Mouse (Mus musculus) inflammation-experienced regulatory T-cells, adult 6 months (primary cell): ENCODE results near the gene Rc3h1. TPM values are rescaled to one million over a fixed set of nuclear protein-coding genes. Genes with fewer than 3 reads are reported as not detected.
"Not testable (repeated sequence)": the region's sequence is repeated elsewhere in the genome, so short reads cannot be mapped to it uniquely, and the experiment has no call there.

Experiments used
- ATAC-seq: one replicate; pipeline ENCODE4 v1.8.0; 2017
- polyA plus RNA-seq, 3 experiments: library from polyadenylated mRNA; unstranded; fragments of 100-300 nt; shearing (Covaris generic); gene quantifications; one replicate each; pipeline ENCODE4 v1.2.1; 2017

Rc3h1 gene
- polyA plus RNA-seq, 3 experiments from 2014 or later: 11.8 to 13.2 (median 12.3) TPM

DNA sequence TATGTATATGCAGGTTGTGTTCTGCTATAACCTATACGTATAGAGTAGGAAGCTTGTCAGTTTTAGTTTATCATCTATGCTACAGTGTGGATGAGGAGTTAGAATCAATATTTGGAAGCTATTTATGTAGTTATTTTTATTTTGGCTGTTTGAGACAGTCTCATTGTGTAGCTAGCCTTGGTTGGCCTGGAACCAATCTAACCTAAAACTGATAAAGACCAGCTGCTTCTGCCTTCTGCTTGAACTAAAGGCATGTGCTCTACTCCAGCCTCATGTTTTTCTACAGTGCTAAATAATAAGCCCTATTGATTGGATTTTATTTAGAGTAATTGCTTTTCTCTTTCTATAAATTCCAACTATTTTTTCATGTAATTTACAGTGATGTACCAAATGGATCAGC lies 61.0 kb downstream of the Rc3h1 start:
- no peak for ATAC-seq

DNA sequence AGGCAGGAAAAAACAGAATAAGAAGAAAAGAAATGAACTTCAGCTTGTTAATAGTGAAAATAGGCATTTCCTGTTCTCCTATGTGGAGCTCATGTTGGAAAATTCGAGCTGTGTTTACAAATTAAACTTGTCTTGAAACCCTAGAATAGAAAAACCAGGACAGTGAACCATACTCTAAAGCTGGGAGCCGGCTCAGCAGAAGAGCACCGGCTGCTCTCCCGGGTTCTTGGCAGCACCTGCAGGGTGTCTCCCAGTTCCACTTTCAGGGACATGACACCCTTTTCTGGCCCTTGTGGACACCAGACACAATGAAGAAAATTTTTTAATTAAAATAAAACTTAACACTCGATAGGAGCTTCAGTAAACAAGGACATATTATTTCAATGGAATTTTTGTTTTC lies 62.4 kb downstream of the Rc3h1 start:
- ATAC-seq: no peak

DNA sequence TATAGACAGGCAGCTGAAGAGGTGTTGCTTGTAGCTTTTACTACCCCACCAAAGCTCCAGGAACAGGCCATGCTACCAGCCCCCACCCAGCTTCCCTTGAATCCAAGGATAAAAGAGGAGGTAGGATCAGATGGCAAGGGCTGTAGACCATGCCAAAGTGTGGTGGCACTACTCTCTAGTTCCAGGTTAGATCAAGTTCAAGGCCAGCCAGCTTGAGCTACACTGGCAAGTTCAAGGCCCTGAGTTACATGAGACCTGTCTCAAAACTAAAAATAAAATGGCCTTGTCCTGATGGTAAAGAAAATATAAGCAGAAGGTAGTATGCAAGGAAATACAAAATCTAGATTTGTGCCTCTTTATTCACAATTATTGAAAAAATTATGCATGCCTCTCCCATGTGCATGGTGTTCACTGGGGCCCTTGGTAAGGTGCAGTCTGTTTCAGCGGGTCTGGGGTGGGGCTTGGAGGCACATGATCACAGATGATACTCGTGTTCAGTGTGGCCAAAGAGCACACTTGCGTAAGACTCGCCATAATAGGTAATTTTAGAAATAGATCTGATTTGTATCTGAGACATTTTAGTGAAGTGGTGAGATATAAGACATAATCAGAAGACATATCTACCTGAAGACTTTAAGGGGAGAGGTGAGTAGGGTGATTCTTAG lies 72.0 kb downstream of the Rc3h1 start, which contains the start of gene Serpinc1:
Gene Serpinc1 (plus strand): TSS at position 515 of the 665 bp plus-strand sequence.
- no peak for ATAC-seq

DNA sequence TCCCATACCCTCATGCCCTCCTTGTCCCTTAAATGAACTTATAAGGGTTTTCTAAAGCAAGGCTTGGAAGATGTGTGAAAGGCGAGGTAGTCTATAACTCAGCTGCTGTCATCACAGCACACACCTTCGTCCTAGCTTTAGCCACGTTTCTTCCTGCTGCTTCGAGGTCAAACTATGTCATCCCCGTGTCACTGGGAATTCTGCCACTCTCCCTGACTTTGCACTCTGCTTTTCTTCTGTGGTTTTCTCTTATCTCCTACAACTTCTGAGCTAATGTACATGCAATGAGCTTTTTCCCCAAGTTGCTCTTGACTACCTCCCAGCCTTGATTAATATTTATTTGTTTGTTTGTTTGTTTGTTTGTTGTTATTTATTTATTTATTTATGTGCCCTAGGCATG lies 73.8 kb downstream of the Rc3h1 start:
- no peak for ATAC-seq

DNA sequence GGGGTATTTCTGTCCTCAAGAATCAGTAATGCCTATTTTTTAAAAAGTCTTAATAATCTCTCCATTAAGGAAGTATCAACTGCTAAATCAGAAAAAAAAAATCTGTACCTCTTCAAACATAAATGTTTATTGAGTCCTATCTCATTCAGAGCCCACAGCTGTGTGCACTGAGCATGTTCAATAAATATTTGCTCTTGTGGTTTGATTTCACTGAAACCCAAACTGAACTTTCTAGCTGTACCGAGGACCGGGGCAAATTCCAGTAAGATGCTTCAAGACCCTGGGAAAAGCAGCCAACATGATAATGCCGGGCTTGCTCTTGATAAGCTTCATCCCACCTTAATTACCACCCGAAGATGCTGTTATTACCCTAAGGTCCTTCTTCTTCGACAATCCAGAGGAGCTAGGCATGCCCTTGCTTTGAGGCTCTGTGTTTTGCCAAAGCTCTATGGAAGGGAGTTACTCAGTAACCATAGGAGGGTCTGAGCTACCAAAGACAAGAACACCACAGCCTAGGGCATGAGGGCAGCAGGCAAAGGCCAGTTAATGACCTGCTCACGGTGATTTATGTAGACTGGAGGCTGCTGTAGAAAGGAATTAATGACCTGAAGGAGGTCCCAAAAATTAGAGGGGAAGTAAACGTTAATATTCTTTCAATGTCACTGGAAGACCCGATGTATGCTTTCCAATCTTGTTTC lies 74.5 kb downstream of the Rc3h1 start:
- no peak for ATAC-seq

DNA sequence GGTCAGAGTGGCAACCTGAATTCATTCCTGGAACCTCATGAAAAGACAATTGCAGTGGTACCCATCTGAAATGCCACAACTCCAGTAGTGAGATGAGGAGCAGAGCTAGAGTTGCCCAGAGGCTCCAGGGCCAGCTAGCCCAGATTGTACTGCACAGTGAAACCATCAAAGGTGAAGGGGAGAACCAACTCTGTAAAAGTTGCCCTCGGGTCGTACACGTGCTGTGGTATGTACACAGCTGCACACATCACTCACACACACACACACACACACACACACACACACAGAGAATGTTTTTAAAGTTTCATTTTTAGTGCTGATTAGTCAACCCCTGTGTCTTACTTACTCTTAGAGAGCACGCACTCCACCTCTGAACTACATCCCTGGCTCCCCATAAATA lies 75.1 kb downstream of the Rc3h1 start:
- ATAC-seq: no peak

DNA sequence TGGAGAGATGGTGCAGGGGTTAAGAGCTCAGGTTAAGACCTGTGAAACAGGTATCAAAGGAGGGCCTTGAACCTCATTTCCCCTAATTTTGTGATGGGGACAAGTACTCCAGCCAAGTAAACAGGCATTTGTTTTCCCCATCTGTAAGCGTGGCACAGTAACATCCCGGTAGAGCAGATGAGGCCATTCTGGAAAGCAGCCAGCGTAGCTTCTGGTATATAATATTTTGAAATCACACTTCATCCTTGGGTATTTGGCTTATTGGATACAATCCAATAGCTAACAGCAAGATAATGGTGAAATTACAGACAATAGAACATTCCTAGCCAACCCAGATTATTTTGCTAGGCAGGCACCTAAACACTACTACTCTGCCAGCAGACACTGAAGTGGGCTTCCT lies 76.7 kb downstream of the Rc3h1 start:
- ATAC-seq: no peak

DNA sequence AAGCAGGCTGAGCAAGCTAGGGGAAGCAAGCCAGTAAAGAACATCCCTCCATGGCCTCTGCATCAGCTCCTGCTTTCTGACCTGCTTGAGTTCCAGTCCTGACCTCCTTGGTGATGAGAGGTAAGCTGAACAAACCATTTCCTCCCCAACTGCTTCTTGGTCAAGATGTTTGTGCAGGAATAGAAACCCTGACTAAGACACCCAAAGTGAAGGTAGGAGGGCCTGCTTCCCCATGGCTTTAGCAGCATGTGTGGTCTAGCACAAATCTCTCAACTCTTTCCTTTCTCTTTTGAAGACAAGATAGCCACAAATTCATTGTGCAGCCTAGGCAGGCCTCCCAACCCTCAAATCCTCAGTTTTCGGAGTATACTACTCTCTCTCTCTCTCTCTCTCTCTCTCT lies 78.5 kb downstream of the Rc3h1 start:
- not testable (repeated sequence) for ATAC-seq

DNA sequence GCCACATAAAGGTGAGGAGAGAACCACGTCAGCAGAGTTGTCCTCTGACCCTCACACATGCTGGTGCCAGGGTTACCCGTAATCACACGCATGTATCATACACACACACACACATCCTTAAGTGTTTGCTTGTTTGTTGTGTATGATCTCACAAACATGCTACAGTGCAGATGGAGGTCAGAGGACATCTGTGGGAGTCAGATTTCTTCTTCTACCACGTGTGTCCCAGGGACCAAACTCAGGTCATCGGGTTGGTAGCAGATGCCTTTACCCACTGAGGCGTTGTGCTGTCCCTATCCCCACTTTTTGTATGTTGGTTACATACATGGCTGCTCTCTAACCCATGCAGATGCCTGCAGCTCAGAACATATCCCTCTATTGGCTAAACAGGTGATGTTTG lies 79.3 kb downstream of the Rc3h1 start:
- ATAC-seq: no peak

DNA sequence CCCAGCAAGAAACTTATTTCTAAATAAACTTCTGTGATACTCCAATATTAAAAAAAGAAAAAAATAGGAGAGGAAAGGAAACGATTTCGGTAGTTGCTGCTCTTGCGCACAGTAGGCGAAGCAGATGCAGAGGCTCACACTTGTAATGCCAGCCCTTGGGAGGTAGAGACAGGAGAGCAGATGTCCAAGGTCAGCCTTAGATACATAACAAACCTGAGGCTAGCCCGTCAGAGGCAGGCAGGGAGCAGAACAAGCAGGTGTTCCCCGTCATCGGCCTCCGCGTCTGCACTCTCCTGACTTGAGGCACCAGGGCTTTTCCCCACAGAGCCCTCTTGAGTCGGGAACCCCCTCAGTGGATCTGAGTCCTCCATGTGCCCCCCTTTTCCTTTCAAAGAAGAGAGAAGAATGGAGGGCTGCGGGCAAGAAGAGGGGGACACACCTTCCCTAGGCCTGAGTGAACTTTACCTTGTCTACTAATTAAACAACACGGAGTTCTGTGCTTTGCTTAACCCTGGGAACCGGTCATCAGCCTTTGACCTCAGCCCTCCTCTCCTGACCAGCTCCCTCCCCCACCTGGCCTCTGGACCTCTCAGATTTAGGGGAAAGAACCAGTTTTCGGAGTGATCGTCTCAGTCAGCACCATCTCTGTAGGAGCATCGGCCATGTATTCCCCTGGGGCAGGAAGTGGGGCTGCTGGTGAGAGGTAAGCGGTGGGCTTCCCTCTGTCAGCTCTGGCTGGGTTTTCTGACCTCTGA lies 80.8 kb downstream of the Rc3h1 start:
- ATAC-seq: no peak

DNA sequence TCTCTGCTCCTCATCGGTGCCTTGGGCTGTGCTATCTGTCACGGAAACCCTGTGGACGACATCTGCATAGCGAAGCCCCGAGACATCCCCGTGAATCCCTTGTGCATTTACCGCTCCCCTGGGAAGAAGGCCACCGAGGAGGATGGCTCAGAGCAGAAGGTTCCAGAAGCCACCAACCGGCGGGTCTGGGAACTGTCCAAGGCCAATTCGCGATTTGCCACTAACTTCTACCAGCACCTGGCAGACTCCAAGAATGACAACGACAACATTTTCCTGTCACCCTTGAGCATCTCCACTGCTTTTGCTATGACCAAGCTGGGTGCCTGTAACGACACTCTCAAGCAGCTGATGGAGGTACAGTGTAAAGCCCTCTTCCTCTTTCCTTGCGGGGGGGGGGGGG lies 83.2 kb downstream of the Rc3h1 start:
- no peak for ATAC-seq

DNA sequence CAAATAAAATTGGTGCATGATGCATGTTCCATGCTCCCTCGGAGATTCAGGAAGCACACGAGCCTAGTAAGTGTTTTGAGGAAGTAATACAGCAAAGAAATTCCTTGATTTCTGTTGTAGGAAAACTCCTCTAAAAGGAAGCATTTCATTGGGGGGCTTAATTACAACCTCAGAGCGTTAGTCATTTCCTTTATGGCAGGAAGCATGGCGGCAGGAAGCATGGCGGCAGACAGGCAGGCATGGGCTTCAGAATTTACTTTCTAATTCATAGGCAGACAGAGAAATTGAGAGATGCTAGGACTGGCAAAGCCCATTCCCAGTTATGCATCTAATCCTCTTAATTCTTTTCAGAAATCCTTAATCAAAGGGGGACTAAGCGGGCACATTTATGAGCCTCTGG lies 87.6 kb downstream of the Rc3h1 start:
- no peak for ATAC-seq

DNA sequence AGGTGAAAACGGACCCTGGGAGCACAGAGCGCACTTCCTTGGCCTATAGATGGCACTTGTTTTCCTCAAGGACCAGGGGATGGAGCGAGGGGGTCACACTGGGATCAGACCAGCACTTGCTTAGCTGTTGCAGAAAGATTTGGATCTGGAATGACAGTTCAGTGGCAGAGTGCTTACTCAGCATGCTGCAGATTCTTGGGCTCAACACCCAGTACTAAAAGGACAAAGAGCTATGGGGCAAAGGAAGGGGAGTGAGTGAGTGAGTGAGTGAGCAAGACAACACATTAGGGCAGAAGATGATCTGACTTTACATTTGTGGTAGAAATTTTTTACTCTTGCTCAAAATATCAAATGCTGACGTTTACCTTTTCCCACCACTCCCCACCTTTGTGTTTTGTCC lies 98.7 kb downstream of the Rc3h1 start:
- no peak for ATAC-seq

DNA sequence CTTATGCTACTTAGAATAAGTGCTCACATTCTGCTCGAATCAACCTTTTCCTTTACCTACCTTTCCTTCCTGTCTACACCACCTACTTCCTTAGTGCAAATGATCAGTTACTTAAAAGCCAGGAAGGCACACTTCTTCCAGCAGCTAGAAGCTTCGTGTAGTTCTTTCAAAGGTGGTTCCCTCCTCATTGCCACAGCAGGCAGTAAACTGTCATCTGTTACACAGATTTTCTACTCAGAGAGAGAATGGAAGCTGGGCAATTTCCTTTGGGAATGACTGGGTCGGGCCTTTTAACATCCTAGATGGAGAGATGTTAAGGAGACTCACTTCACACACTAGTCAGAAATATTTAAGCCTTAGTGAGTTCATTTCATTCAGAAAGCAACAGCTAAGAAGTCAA lies 99.3 kb downstream of the Rc3h1 start:
- ATAC-seq: no peak

DNA sequence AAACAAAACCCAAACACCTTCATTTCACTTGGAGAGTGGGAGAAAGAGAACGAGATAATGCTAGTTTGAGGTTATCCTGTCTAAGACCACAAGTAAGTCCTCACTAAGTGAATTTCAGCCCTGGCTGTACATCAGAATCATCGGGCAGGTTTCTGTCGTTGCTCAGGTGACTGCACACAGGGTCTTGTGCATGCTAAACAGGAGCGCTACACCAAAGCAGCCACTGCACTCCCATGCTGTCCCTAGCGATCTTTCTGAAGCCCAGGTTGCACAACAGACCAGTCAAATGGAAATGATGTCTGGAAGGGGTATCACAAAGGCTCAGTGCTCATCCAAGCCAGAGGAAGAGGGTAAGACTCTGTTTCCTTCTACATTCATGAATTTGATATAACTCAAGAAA lies 100.3 kb downstream of the Rc3h1 start:
- ATAC-seq: no peak

DNA sequence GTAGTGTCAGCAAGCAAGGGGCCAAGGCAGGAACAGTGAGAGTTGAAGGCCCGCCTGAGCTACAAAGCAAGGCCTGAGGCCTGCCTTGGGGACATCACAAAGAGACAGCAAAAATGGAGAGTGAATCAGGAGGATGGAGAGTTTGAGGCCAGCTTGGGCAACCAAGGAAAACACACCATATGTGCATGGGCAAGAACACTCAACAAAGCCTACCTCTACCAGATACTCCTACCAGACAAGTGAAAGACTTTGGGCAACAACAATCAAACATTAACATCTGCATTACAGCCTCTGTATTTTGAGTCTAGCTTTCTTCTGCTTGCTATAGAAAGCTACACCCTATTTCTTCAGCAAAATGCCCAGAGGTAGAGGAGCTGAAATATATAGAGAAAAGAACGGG lies 101.8 kb downstream of the Rc3h1 start:
- ATAC-seq: no peak

DNA sequence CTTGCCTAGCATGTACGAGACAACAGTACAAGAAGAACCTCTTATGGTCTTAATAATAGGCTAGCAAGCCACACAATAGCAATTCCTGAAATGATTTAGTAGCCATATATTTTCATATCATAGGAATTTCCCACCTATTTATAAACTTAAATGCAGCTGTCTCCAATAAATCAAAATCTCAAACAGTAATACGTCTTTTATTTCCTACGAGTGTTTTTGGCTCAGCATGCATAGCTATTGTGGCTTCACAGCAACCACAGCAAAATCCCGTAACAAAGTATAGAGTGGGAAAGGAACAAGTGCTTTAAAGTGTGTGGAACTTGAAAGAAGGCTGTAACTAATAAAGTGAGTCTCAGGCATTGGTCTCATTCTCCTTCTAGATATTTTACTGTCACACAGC lies 104.2 kb downstream of the Rc3h1 start:
- no peak for ATAC-seq

DNA sequence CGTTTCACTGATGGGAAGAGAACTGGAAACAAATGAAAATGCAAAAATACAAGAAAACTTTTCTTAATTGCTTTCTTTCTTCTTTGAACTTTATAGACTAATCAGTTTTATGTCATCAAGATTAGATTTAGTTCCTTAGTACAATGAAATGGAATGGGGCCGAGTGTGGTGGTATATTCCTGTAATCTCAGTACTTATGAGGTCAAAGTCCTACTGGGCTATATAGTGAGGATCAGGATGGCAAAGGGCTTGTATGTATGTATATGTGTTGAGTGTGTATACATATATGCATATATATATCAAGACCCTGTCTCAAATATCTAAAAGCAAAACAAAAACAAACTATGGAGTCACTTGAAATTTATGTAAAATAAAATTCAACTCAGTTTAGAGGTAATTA lies 110.2 kb downstream of the Rc3h1 start:
- ATAC-seq: no peak

DNA sequence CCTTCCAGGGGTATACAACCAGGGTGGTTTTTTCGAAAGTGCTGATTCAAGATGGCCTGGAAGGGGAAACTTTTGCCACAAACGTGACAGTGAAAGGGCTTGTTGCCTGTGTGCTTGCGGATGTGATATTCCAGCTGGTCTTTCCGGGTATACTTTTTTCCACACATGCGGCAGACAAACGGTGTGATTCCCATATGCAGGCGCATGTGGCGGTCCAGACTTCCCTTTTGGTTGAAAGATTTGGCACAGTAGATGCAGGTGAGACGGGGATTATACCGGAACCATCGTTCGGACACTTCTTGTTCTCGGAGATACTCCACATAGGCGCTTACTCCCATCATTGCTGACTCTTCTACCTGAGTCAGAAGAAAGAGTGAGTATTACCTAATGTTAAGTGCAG lies 113.8 kb downstream of the Rc3h1 start:
- ATAC-seq: no peak
